Mouse (Mus musculus) olfactory bulb, adult 2 months (tissue): ENCODE measurements at regions not wholly inside any gene's neighbourhood (a gene's known extent, or its start where the extent isn't known, plus 50 kb on each side); places are given as distances from the start of the nearest gene placed in this dataset.

Source experiments
- CTCF ChIP-seq: fragments of 200-500 bp; IDR thresholded peaks from 2 replicates; pipeline ENCODE4 v1.5.1; 2012; ENCODE audit warnings: low read depth, mild to moderate bottlenecking, low read length, moderate library complexity; ENCODE audit not compliant: insufficient read depth
- POLR2A ChIP-seq: fragments of 200-500 bp; IDR thresholded peaks from 2 replicates; pipeline ENCODE4 v1.6.1; 2012; ENCODE audit warnings: mild to moderate bottlenecking, low read depth, low read length, moderate library complexity; ENCODE audit not compliant: insufficient read depth

DNA sequence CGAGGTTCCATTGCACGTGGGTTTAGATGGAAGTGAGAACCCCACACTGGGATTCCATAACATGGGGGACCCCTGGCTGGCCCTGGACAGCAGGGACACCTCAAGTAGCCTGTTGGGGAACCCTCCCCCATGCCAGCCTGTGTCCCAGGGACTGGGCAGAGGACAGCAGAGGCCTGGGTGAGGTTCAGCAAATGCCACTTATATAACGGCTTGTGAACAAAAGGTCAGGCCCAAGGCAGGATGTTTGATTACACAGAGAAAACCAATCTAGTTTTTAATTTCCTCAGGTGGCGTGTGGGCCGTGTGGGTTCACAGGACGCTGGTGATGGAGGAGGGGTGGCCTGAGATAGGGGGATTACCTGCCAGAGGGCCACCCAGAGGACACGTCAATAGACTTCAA, 94.9 kb upstream of the Kazn start:
- TF ChIP-seq CTCF (no peak), POLR2A (no peak)
